Mouse (Mus musculus): ENCODE results near the gene Gapvd1. TPM values are rescaled to one million over a fixed set of nuclear protein-coding genes. Genes with fewer than 3 reads are reported as not detected.

Gapvd1 gene
- polyA plus RNA-seq, 1 experiment from 2014 or later: 126 TPM

DNA sequence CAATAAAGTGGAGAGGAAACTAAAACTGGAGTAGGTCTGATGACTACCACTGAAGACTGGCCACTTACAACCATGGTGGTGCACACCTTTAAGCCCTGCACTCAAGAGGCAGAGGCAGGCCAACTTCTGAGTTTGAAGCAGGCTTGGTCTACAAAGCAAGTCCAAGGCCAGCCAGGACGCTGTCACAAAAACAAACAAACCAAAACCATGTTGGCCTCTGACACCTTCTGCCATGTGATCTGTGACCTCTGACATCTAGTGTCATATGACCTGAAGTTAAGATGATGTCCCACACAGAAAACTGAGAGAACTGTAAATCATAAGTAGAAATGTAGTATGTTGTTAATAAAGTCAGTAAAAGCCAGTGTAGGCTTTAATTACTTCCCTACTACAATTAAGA lies 17.1 kb downstream of the Gapvd1 start:
- no peak overlapping the region for H3K27ac ChIP-seq
- no peak for ATAC-seq (ENCODE audit: low FRiP score)
- no peak overlapping the region for H3K4me3 ChIP-seq
- H3K4me2 ChIP-seq (replicated peaks): no peak overlapping the region
- H3K27me3 ChIP-seq: no peaks in the 10 kb centered on the region
- H3K4me1 ChIP-seq: no peaks in the 10 kb centered on the region
- no peaks in the 10 kb centered on the region for H3K36me3 ChIP-seq
- WGBS: 60% methylated on average over 1 of the region's 1 CpGs
- no peak overlapping the region for H3K9ac ChIP-seq
- H3K9me3 ChIP-seq (replicated peaks): no peaks in the 10 kb centered on the region

DNA sequence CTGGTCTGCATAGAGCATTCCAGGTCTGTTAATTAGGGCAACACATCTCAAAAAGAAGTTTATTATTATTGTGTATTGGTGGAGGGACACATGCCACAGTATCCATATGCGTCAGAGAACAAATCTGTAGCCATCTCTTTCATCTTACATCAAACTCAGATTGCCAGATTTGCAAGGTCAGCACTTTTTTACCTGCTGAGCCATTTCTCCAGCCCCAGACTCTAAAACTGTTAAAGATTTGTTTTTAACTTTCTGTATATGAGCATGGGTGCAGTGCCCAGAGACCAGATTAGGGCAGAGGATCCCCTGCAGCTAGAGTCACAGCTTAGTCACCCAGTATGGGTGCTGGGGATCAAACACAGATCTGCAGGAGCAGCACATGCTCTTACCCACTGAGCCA lies 18.4 kb downstream of the Gapvd1 start:
- no peaks in the 10 kb centered on the region for H3K9me3 ChIP-seq (replicated peaks)
- H3K4me2 ChIP-seq (replicated peaks): no peak overlapping the region
- 97% methylated on average over 1 of the region's 1 CpGs for WGBS
- H3K36me3 ChIP-seq: no peaks in the 10 kb centered on the region
- ATAC-seq (ENCODE audit: low FRiP score): no peak
- no peaks in the 10 kb centered on the region for H3K4me1 ChIP-seq
- H3K9ac ChIP-seq: no peak overlapping the region
- no peak overlapping the region for H3K4me3 ChIP-seq
- H3K27ac ChIP-seq: no peak overlapping the region
- H3K27me3 ChIP-seq: no peaks in the 10 kb centered on the region

DNA sequence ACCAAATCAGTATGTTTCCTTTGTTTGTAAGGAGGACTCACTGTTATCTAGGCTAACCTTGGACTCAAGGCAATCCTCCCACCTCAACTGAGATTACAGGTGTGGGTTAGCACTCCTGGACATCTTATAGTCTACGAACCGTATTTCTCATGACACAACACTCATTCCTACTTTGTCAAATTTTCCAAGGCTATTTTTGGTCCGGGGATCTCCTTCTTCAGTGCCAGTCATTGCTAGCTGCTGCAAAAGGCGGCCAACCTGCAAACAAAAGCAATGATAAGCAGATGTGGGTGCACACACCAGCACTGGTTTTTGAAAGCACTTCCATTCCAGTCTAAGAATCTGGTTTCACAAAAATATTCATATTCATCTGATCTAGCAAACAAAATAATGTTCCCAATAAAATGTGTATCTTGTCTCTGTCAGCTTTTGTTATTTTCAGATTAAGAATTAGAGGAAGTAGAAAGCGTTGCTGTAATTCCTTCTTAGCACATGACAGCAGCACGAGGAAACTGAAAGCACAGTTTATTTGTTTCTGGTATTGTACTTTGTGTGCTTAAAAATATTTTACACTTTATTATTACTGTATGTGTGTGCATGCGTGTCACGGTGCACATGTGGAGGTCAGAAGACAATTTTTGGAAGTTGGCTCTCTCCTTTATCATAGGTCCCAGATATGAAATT lies 27.8 kb downstream of the Gapvd1 start:
- Histone ChIP-seq H3K4me2 (replicated peaks) (no peak overlapping the region), H3K4me3 (no peak overlapping the region), H3K36me3 (peaks cover 56% of the 10 kb centered on the region), H3K27ac (no peak overlapping the region), H3K4me1 (no peaks in the 10 kb centered on the region), H3K27me3 (no peaks in the 10 kb centered on the region), H3K9me3 (replicated peaks) (no peaks in the 10 kb centered on the region), H3K9ac (no peak overlapping the region)
- no peak for ATAC-seq (ENCODE audit: low FRiP score)
- 97% methylated on average over 8 of the region's 8 CpGs for WGBS

DNA sequence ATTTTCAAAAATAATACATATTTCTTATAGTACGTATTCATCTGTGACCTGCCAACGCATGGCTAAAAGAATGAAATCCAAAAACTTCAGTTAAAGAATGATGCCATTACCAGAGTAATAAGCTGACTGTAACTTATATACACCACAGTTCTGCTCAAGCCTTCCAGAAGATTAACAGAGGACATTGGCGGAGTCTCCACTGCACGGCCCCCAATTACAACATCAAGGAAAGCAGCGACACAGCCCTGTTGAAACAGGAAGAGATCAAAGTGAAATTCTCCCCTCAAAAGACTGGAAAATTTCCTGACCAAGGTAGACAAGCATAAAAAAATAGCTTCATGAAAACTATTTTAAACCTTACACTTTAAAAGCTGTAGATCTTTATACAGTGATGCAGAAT lies 29.8 kb downstream of the Gapvd1 start:
- 96% methylated on average over 5 of the region's 5 CpGs for WGBS
- peaks cover 72% of the 10 kb centered on the region for H3K36me3 ChIP-seq
- H3K4me3 ChIP-seq: no peak overlapping the region
- H3K9me3 ChIP-seq (replicated peaks): no peaks in the 10 kb centered on the region
- H3K27me3 ChIP-seq: no peaks in the 10 kb centered on the region
- H3K4me1 ChIP-seq: no peaks in the 10 kb centered on the region
- H3K27ac ChIP-seq: no peak overlapping the region
- H3K9ac ChIP-seq: no peak overlapping the region
- H3K4me2 ChIP-seq (replicated peaks): no peak overlapping the region
- ATAC-seq (ENCODE audit: low FRiP score): no peak

DNA sequence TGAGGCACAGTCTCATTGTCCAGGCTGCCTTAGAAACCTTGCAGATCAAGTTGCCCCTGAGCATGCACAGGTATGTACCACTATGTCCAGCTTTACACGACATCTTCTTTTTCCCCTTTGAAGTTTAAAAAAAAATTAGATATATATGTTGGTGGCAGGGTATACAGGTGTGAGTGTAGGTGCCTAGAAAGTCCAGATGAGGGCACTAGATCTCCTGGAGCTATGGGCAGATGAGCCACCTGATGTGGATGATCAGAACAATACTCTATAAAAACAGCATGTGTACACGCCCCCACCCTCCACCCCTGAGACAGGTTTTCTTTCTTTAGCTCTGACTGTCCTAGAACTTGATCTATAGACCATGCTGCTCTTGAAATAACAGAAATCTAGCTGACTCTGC lies 36.8 kb downstream of the Gapvd1 start:
- peaks cover 54% of the 10 kb centered on the region for H3K36me3 ChIP-seq
- H3K4me3 ChIP-seq: no peak overlapping the region
- 81% methylated on average over 2 of the region's 2 CpGs for WGBS
- H3K4me1 ChIP-seq: no peaks in the 10 kb centered on the region
- H3K4me2 ChIP-seq (replicated peaks): no peak overlapping the region
- H3K27me3 ChIP-seq: no peaks in the 10 kb centered on the region
- no peaks in the 10 kb centered on the region for H3K9me3 ChIP-seq (replicated peaks)
- no peak for ATAC-seq (ENCODE audit: low FRiP score)
- no peak overlapping the region for H3K27ac ChIP-seq
- H3K9ac ChIP-seq: no peak overlapping the region

DNA sequence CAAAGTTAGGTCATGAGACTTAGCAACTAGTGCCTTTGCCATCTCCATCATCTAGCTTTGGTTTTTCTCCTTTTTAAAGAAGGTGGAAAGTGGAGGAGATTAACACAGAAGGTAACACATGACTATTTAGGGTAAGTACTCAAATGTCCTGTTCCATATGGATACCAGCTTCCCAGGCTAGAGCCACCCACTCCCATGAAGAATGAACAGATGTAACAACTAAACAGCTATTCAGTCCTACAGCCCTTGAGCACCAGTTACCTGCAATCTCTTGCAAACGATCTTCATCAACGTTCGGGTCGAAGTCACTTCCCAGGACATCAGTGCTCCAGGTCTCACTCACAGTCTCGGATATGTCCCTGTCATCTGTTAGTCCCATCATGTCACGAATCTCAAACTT lies 43.1 kb downstream of the Gapvd1 start:
- no peak for ATAC-seq (ENCODE audit: low FRiP score)
- 95% methylated on average over 6 of the region's 6 CpGs for WGBS
- Histone ChIP-seq H3K27me3 (no peaks in the 10 kb centered on the region), H3K9me3 (replicated peaks) (no peaks in the 10 kb centered on the region), H3K4me1 (no peaks in the 10 kb centered on the region), H3K27ac (no peak overlapping the region), H3K4me3 (no peak overlapping the region), H3K9ac (no peak overlapping the region), H3K36me3 (peaks cover 73% of the 10 kb centered on the region), H3K4me2 (replicated peaks) (no peak overlapping the region)

DNA sequence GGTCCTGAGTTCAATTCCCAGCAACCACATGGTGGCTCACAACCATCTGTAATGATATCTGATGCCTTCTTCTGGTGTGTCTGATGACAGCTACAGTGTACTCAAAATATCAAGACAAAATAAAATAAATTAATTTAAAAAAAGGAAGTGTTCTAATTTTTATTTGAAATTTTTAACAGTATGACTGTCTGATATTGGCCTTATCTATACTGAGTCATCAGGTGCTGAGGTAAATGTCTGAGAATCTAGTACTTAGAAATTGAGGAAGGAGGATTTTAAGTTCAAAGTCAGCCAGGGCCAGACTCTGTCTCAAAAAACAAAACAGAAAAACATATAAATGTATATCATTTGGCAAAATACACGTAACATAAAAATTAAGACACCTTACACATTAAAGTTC lies 46.4 kb downstream of the Gapvd1 start:
- H3K27ac ChIP-seq: no peak overlapping the region
- H3K9ac ChIP-seq: no peak overlapping the region
- H3K4me2 ChIP-seq (replicated peaks): no peak overlapping the region
- no peaks in the 10 kb centered on the region for H3K27me3 ChIP-seq
- ATAC-seq (ENCODE audit: low FRiP score): no peak
- WGBS: 97% methylated on average over 1 of the region's 1 CpGs
- H3K4me3 ChIP-seq: no peak overlapping the region
- H3K36me3 ChIP-seq: peaks cover 88% of the 10 kb centered on the region
- H3K4me1 ChIP-seq: no peaks in the 10 kb centered on the region
- H3K9me3 ChIP-seq (replicated peaks): no peaks in the 10 kb centered on the region

DNA sequence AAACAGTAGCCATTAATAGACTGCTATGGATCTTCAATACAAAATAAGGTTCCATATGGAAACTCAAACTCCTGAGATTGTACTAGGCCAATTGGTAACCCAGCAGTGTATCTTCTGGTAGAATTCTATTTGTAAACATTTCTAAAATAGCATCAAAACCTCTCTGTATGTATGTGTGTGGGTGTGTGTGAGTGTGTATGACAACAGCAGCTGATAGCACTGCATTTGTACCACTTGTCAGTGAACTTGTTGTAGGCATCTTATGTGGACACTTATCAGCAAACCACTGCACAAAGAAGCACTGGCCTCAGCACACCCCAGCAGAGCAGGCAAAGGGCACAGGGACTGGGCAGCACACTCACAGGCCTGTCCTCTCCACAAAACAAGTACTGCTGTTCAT lies 58.4 kb downstream of the Gapvd1 start:
- no peak overlapping the region for H3K27ac ChIP-seq
- H3K36me3 ChIP-seq: peaks cover 75% of the 10 kb centered on the region
- H3K4me1 ChIP-seq: no peaks in the 10 kb centered on the region

DNA sequence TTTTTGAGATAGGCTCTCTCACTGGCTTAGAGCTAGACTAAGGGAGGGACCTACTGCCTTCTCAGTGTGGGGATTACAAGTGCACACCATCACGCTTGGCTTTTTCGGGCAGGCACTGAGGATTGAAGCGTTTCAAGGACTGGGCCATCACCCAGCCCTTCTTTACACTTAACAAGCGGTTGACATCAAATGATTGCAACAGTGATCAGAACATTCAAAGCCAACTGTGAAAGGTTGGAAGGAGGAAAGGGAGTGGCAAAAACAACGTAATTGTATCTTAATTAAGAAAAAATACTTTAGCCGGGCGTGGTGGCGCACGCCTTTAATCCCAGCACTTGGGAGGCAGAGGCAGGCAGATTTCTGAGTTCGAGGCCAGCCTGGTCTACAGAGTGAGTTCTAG lies 62.2 kb downstream of the Gapvd1 start:
- no peak for ATAC-seq (ENCODE audit: low FRiP score)
- WGBS: 94% methylated on average over 10 of the region's 10 CpGs
- H3K9me3 ChIP-seq (replicated peaks): no peaks in the 10 kb centered on the region
- H3K4me1 ChIP-seq: no peaks in the 10 kb centered on the region
- H3K27me3 ChIP-seq: no peaks in the 10 kb centered on the region
- no peak overlapping the region for H3K4me2 ChIP-seq (replicated peaks)
- no peak overlapping the region for H3K4me3 ChIP-seq
- H3K27ac ChIP-seq: no peak overlapping the region
- peaks cover 73% of the 10 kb centered on the region for H3K36me3 ChIP-seq
- H3K9ac ChIP-seq: no peak overlapping the region

More for the DNA sequence above, 58.4 kb downstream of the Gapvd1 start:
- Histone ChIP-seq H3K27me3 (no peaks in the 10 kb centered on the region), H3K4me2 (replicated peaks) (no peak overlapping the region), H3K9ac (no peak overlapping the region), H3K4me3 (no peak overlapping the region), H3K9me3 (replicated peaks) (no peaks in the 10 kb centered on the region)
- no peak for ATAC-seq (ENCODE audit: low FRiP score)

DNA sequence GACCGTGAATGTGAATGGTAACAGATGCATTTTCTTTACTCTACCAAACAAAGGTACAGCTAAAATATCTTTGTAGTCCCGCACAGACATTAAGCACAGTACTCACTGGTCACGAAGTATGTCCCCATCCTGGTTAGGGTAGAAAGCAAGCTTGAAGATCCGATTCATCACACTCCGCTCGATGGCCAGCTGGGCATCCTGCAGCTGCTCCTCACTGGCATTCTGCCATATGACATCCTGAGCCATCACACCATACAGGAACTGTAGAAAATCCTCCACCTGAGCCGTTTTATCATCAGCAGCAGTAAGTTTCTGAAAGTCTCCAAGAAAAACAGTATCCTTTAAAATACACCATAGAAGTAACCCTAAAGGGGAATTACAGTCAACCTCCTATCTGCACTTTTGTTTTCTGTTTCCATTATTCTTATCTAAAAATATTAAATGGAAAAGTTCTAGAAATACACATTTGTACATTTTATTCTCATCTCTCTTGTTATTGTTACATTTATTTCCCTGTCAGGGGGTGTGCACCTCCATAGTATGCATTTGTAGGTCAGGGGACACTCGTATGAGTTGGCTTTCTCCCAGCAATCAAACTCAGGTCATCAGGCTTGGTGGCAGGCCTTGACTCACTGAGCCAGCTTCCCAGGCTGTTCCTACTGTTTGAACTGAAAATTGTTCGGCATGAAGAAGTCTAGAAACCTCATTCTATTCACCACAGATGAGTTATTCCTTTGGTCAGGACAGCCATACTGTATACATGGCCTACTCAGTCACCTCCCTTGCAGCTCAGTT lies 70.8 kb downstream of the Gapvd1 start:
- WGBS: 90% methylated on average over 9 of the region's 9 CpGs
- Histone ChIP-seq H3K9me3 (replicated peaks) (no peaks in the 10 kb centered on the region), H3K4me3 (no peak overlapping the region), H3K36me3 (peaks cover 74% of the 10 kb centered on the region), H3K4me2 (replicated peaks) (no peak overlapping the region), H3K27me3 (no peaks in the 10 kb centered on the region), H3K9ac (no peak overlapping the region), H3K4me1 (no peaks in the 10 kb centered on the region), H3K27ac (no peak overlapping the region)
- no peak for ATAC-seq (ENCODE audit: low FRiP score)

DNA sequence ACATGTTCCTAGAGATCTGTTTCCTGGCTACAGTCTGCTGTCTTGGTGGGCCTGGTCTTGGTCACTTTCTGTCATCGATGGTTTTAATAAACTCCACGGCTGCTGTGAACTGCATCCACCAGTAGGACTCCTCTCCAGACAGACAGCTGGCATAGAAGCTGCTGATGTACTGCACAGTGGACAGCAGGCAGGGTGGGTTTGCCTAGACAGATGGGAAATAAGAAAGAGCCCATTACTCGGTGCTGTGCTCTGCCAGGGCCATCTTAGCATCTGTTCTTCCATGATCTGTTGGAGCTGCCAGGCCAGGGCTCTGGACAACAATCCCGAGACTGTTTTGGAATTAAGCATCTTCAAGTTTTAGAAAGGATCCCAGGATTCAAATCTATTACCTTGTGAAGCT lies 77.1 kb downstream of the Gapvd1 start:
- ATAC-seq (ENCODE audit: low FRiP score): no peak
- no peak overlapping the region for H3K4me3 ChIP-seq
- H3K4me1 ChIP-seq: no peaks in the 10 kb centered on the region
- peaks cover 52% of the 10 kb centered on the region for H3K36me3 ChIP-seq
- no peak overlapping the region for H3K4me2 ChIP-seq (replicated peaks)
- WGBS: 95% methylated on average over 4 of the region's 4 CpGs
- H3K9me3 ChIP-seq (replicated peaks): no peaks in the 10 kb centered on the region
- H3K9ac ChIP-seq: no peak overlapping the region
- no peak overlapping the region for H3K27ac ChIP-seq
- H3K27me3 ChIP-seq: no peaks in the 10 kb centered on the region

DNA sequence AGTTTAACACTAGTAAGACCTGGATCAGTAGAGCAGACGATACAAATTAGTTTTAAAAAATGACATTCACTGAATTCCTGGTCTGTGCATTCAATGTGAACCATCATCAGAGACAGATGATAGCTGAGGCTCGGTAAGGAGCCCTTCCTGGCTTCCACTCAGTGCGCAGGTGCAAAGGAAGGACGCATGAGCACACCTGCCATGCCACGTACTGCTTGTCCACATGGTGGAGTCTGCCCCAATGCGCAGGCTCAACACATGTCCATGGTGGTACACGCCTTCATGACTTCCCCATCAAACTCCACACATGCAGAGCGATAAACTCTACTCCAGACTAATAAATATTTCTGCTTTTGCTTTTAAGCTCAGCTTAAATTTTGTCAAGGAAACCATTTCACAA lies 78.0 kb downstream of the Gapvd1 start:
- Histone ChIP-seq H3K4me3 (no peak overlapping the region), H3K36me3 (peaks cover 45% of the 10 kb centered on the region), H3K27me3 (no peaks in the 10 kb centered on the region), H3K4me1 (peaks cover 1% of the 10 kb centered on the region; the same call in 1 of the 2 replicates), H3K4me2 (replicated peaks) (no peak overlapping the region), H3K27ac (no peak overlapping the region), H3K9ac (no peak overlapping the region), H3K9me3 (replicated peaks) (no peaks in the 10 kb centered on the region)
- ATAC-seq (ENCODE audit: low FRiP score): no peak
- 95% methylated on average over 8 of the region's 8 CpGs for WGBS

DNA sequence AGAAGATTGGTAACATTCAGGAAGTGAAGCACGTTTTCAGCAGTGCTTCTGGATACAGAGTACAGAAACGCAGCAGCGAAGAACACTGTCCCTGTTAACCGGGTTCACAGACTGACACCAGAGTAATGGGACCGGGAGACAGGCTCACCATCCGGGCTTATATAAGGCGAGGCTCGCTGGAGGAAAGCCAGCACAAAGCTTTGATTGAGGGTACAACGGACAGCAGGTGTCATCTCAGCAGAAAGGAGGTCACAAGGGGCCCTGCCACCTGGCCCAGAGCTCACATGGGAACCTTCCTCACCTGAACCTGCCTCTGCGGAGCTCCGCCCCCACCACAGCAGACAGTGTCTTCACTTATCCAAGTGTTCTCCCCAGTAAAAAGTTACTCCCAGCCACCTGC lies 81.2 kb downstream of the Gapvd1 start:
- H3K9me3 ChIP-seq (replicated peaks): no peaks in the 10 kb centered on the region
- 91% methylated on average over 11 of the region's 11 CpGs for WGBS
- ATAC-seq (ENCODE audit: low FRiP score): no peak
- peaks cover 35% of the 10 kb centered on the region for H3K36me3 ChIP-seq
- H3K4me3 ChIP-seq: no peak overlapping the region
- H3K4me1 ChIP-seq: peaks cover 19% of the 10 kb centered on the region
- H3K27ac ChIP-seq: no peak overlapping the region
- 0 out of 2 replicates have a peak, but pooled peaks cover under 1% of the 10 kb centered on the region for H3K27me3 ChIP-seq
- no peak overlapping the region for H3K4me2 ChIP-seq (replicated peaks)
- no peak overlapping the region for H3K9ac ChIP-seq

All from hindbrain, embryonic 12.5 days (tissue).